Mouse (Mus musculus) gastrocnemius, postnatal 10 days (tissue): ENCODE measurements around the gene Olfr893. TPM values are rescaled to one million over a fixed set of nuclear protein-coding genes. Genes with fewer than 3 reads are reported as not detected.
"Not testable (repeated sequence)": the region's sequence is repeated elsewhere in the genome, so short reads cannot be mapped to it uniquely, and the experiment has no call there.

Experiments
- DNase-seq: peaks from one replicate; pipeline ENCODE4 v3.0.0; 2021; ENCODE audit warnings: mixed read lengths
- long read RNA-seq, 2 experiments: library from polyadenylated mRNA; stranded (forward); transcript quantifications; one replicate each; pipeline ENCODE4 v2.0.0; 2021
- total RNA-seq, 2 experiments: library from RNA; stranded (reverse); gene quantifications; 2 replicates each; pipeline ENCODE4 v1.2.3; 2021

Olfr893 gene
- not detected for total RNA-seq
- long read RNA-seq, experiment 1, result 0 reads
- long read RNA-seq, experiment 2, result 0 reads

DNA sequence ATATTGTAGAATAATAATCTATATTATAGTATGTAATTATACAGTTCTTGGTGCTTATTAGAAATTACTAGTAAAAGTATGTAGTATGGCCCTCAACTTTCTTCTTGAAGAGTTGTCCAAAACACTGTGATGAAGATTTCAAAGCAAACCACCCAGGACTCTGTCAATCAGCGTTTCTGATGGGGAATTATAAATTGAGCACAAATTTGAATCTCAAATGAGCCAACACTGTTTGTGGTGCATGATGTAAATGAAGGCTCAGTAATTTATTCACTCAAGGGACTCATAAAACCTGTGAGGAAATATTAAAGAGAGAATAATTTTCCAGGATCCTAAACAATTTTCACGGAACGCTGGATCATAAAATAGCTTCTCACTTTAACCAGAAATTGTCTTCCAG lies at the start of gene Olfr893:
Gene Olfr893 (plus strand): TSS at position 301 of the 400 bp plus-strand sequence.
- no peak for DNase-seq

DNA sequence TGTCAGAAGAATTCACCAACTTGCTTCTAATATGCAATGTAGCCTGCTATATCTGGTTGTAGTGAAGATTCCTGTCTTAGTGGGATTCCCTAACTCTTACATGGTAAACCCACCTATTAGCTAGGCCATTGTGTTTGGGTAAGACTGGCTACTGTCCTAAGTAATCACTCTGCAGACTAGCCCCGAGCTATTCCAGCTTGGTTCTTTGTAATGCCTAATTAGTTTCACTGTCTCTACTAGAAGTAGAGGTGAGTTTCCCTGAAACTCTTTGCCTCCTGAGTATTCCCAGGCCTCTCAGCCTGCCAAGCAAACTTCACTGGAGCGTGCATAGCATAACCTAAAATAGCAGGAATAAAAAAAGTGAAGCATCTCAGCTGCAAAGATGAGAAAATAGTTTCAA lies 39.8 kb upstream of the Olfr893 start:
- DNase-seq, result not testable (repeated sequence)

DNA sequence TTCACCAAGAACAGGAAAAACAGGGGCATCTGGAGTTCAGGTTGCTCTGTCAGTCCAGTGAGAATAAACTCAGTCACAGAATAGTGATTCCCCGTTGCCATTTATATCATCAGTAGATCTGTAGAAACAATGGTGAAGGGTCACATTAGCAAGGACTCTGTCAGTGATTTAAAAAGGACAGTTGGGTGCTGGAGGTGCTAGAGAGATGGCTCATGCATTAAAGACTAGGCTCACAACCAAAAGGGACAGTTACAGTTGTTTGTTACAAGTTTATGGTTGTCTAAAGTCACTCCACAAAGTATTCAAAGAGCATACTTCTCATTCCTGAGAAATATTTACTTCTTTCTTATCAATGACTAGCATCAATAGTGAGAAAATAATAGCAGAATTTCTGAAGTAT lies 27.4 kb upstream of the Olfr893 start, which contains the start of gene Olfr891:
Gene Olfr891 (minus strand): TSS at position 101 of the 400 bp plus-strand sequence.
- DNase-seq, result no peak

DNA sequence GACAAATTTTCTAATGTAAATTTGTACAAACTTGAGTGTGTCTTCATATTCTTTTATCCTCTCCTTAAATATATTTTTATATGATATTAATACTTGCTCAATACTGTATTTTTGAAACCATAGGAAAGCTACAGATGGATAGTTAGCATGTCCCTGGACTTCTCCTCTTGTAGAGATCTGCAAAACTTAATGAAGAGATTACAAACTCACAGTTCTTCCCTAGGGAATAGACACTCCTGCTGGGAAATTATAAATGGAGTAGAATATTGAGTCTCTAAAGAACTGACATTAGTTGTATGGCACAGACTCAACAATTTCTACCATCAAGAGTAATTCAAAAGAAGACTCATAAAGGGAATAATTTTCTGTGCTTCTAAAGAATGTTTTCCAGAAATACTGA lies 9.6 kb downstream of the Olfr893 start, which contains the start of gene Olfr894:
Gene Olfr894 (plus strand): TSS at position 301 of the 400 bp plus-strand sequence.
- DNase-seq, result no peak

DNA sequence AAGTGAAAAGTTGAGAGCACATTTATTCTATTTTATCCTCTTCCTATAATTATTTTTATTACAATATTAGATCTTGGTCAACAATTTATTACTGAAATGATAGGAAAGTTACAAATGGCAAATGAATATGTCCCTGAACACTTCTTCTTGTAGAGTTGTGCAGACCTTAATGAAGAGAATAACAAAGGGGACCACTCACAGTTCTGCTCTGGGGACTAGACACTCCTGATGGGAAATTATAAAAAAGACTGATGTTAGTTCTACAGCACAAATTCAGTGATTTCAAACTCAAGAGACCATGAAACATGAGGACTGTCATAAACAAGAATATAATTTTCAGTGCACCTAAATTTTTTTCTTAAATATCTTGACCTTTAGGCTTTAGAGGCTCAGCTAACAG lies 44.3 kb downstream of the Olfr893 start, which contains the start of gene Olfr143:
Gene Olfr143 (plus strand): TSS at position 301 of the 400 bp plus-strand sequence.
- DNase-seq, result no peak

Other genes with a start within 250 kb of the Olfr893 start
- gene Olfr881, start 216.5 kb upstream of the Olfr893 start, total RNA-seq, result not detected
- gene Olfr883, start 182.6 kb upstream of the Olfr893 start, total RNA-seq, result not detected
- not detected for gene Olfr884, start 161.8 kb upstream of the Olfr893 start, total RNA-seq
- gene Olfr885, start 147.0 kb upstream of the Olfr893 start, total RNA-seq, result not detected
- not detected for gene Olfr887, start 124.3 kb upstream of the Olfr893 start, total RNA-seq
- not detected for gene Olfr888, start 100.2 kb upstream of the Olfr893 start, total RNA-seq
- gene Olfr889, start 93.2 kb upstream of the Olfr893 start, total RNA-seq, result not detected
- gene Olfr890, start 65.8 kb upstream of the Olfr893 start, total RNA-seq, result not detected
- gene Olfr891, start 27.5 kb upstream of the Olfr893 start, total RNA-seq, result not detected
- not detected for gene Olfr894, start 9.7 kb downstream of the Olfr893 start, total RNA-seq
- gene Olfr143, start 44.4 kb downstream of the Olfr893 start, total RNA-seq, result not detected
- gene Olfr895, start 59.5 kb downstream of the Olfr893 start, total RNA-seq, result not detected
- gene Olfr896-ps1, start 82.7 kb downstream of the Olfr893 start, total RNA-seq, result not detected
- not detected for gene Olfr25, start 120.7 kb downstream of the Olfr893 start, total RNA-seq
- not detected for gene Olfr898, start 140.0 kb downstream of the Olfr893 start, total RNA-seq
- gene Olfr250, start 158.5 kb downstream of the Olfr893 start, total RNA-seq, result not detected
- gene Olfr251, start 168.7 kb downstream of the Olfr893 start, total RNA-seq, result not detected
- not detected for gene Olfr147, start 193.3 kb downstream of the Olfr893 start, total RNA-seq
- not detected for gene Olfr901, start 221.1 kb downstream of the Olfr893 start, total RNA-seq
- not detected for gene Olfr902, start 239.3 kb downstream of the Olfr893 start, total RNA-seq